Mouse (Mus musculus): ENCODE results near the gene B3gnt8. TPM values are rescaled to one million over a fixed set of nuclear protein-coding genes. Genes with fewer than 3 reads are reported as not detected.

Gene B3gnt8
- polyA plus RNA-seq, 1 experiment from 2014 or later = 0.44 TPM

GRCm38 (mm10) chr7:25617376-25618160 lies 8.9 kb upstream of the B3gnt8 start:
- 82% methylated on average over 10 of the region's 10 CpGs for WGBS
- ATAC-seq = no peak
- Histone ChIP-seq H3K27me3 (replicated peaks; ENCODE audit: control insufficient read depth, insufficient read depth, low read length) (0 out of 2 replicates have a peak, but pooled peaks cover 3% of the 10 kb centered on the region), H3K4me1 (replicated peaks; ENCODE audit: control insufficient read depth, insufficient read depth, low read length) (peaks cover 3% of the 10 kb centered on the region), H3K9me3 (ENCODE audit: control insufficient read depth, low read length) (no peaks in the 10 kb centered on the region), H3K4me3 (replicated peaks; ENCODE audit: low read length) (no peak overlapping the region), H3K4me2 (ENCODE audit: low read length) (no peak overlapping the region), H3K36me3 (ENCODE audit: control insufficient read depth, insufficient read depth) (peaks cover 4% of the 10 kb centered on the region; the same call in 1 of the 2 replicates), H3K27ac (ENCODE audit: low read length) (no peak overlapping the region), H3K9ac (replicated peaks; ENCODE audit: low read depth, low read length) (no peak overlapping the region)

DNA sequence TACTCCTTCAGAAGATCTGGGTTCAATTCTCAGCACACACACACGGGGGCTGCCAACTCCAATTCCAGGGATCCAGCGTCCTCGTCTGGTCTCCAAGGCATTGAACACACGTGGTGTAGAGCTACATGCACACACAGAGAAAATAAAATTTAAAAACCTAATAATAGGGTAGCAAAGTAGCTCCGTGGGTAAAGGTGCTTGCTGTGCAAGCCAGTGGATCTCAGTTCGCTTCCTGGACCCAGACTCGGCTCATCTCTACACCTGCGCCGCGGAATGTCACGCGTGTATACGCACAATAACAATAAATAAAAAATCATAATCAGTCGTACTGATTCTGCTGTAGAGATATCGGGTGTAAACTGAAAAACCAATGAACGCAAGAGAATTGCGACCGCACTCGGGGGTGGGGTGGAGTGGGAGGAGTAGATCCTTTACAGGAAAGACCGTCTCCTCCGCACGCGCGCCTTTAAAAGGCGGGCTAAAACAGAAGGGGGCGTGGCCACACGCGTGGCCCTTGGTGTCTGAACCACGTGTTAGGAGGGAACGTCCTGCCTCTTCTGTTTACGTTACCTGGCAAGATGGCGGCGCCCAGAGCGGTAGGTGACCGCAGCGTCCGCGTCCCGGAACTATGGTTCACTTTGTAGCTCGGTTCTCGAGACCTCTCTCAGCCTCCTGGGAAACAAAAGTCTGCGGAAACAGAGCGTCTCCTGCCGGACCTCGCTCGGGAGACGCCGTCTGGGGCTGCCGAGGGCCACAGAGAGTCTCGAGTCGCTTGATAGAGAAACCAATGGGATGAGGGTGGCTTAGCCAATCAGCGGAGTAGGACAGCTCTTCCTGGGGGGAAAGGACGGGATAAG lies 7.4 kb upstream of the B3gnt8 start, which contains the start of gene Dmac2:
Dmac2 (plus strand) TSS at position 550 of the 857 bp plus-strand sequence.
- under 1% methylated on average over 53 of the region's 53 CpGs for WGBS
- Histone ChIP-seq H3K4me1 (replicated peaks; ENCODE audit: control insufficient read depth, insufficient read depth, low read length) (peaks cover 3% of the 10 kb centered on the region), H3K4me3 (replicated peaks; ENCODE audit: low read length) (peak within 1 kb of the TSS; percentile 68), H3K36me3 (ENCODE audit: control insufficient read depth, insufficient read depth) (peaks cover 4% of the 10 kb centered on the region; the same call in 1 of the 2 replicates), H3K27me3 (replicated peaks; ENCODE audit: control insufficient read depth, insufficient read depth, low read length) (0 out of 2 replicates have a peak, but pooled peaks cover 3% of the 10 kb centered on the region), H3K9me3 (ENCODE audit: control insufficient read depth, low read length) (no peaks in the 10 kb centered on the region), H3K9ac (replicated peaks; ENCODE audit: low read depth, low read length) (peak within 1 kb of the TSS; percentile 51), H3K4me2 (ENCODE audit: low read length) (peak within 1 kb of the TSS; percentile 73), H3K27ac (ENCODE audit: low read length) (no peak within 1 kb of the TSS)
- peak; percentile 97 for ATAC-seq

GRCm38 (mm10) chr7:25619722-25619991 lies 6.8 kb upstream of the B3gnt8 start:
- ATAC-seq = no peak
- H3K4me1 ChIP-seq (replicated peaks; ENCODE audit: control insufficient read depth, insufficient read depth, low read length) = peaks cover 3% of the 10 kb centered on the region
- H3K9me3 ChIP-seq (ENCODE audit: control insufficient read depth, low read length) = no peaks in the 10 kb centered on the region
- H3K4me3 ChIP-seq (replicated peaks; ENCODE audit: low read length) = peak overlapping the region; percentile 68
- WGBS = 15% methylated on average over 5 of the region's 5 CpGs
- H3K9ac ChIP-seq (replicated peaks; ENCODE audit: low read depth, low read length) = peak overlapping the region; percentile 51
- no peak overlapping the region for H3K27ac ChIP-seq (ENCODE audit: low read length)
- 0 out of 2 replicates have a peak, but pooled peaks cover 3% of the 10 kb centered on the region for H3K27me3 ChIP-seq (replicated peaks; ENCODE audit: control insufficient read depth, insufficient read depth, low read length)
- peak overlapping the region; percentile 73 for H3K4me2 ChIP-seq (ENCODE audit: low read length)
- peaks cover 4% of the 10 kb centered on the region; the same call in 1 of the 2 replicates for H3K36me3 ChIP-seq (ENCODE audit: control insufficient read depth, insufficient read depth)

DNA sequence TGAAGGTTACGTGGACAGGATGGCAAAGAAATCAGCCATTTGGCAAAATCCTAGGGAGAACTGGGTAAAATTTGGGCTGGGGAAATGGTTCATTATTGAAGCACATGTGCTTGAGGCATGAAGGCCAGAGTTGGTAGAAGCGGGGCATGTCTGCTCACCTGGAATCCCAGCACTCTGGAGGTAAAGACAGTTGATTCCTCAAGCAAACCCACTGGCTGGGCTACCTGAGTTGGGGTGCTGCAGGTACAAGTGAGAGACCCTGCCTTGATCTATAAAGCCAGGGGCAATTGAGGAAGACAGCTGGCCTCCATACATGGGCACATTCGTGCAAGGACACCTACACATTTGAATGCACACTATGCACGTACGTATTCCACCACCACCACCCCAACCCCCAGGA lies 6.4 kb upstream of the B3gnt8 start:
- WGBS = 90% methylated on average over 5 of the region's 5 CpGs
- Histone ChIP-seq H3K36me3 (ENCODE audit: control insufficient read depth, insufficient read depth) (peaks cover 4% of the 10 kb centered on the region; the same call in 1 of the 2 replicates), H3K4me3 (replicated peaks; ENCODE audit: low read length) (no peak overlapping the region), H3K9ac (replicated peaks; ENCODE audit: low read depth, low read length) (no peak overlapping the region), H3K27me3 (replicated peaks; ENCODE audit: control insufficient read depth, insufficient read depth, low read length) (0 out of 2 replicates have a peak, but pooled peaks cover 3% of the 10 kb centered on the region), H3K27ac (ENCODE audit: low read length) (no peak overlapping the region), H3K4me2 (ENCODE audit: low read length) (peak overlapping the region; percentile 73), H3K9me3 (ENCODE audit: control insufficient read depth, low read length) (no peaks in the 10 kb centered on the region), H3K4me1 (replicated peaks; ENCODE audit: control insufficient read depth, insufficient read depth, low read length) (peaks cover 3% of the 10 kb centered on the region)
- ATAC-seq = no peak

DNA sequence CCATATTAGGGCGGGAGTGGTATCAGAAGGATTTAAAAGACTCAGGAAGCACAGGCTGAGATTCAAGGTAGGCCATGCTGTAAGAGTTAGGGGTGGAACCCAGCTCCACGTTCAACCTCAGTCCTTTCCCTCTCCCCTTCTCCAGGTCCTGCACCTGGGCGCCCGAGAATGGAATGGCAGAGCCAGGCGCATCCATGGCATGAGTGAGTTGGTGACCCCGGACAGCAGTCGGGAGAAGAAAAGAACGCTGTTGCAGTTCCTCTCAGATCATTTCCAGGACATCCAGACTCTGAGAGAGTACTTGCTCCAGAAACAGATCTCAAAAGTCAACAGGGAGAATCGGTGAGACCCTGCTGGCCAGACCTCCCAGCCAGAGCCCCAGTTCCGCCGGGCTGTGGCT lies 5.7 kb upstream of the B3gnt8 start:
- Histone ChIP-seq H3K36me3 (ENCODE audit: control insufficient read depth, insufficient read depth) (peaks cover 4% of the 10 kb centered on the region; the same call in 1 of the 2 replicates), H3K4me1 (replicated peaks; ENCODE audit: control insufficient read depth, insufficient read depth, low read length) (peaks cover 3% of the 10 kb centered on the region), H3K4me3 (replicated peaks; ENCODE audit: low read length) (no peak overlapping the region), H3K9ac (replicated peaks; ENCODE audit: low read depth, low read length) (no peak overlapping the region), H3K4me2 (ENCODE audit: low read length) (no peak overlapping the region), H3K9me3 (ENCODE audit: control insufficient read depth, low read length) (no peaks in the 10 kb centered on the region), H3K27me3 (replicated peaks; ENCODE audit: control insufficient read depth, insufficient read depth, low read length) (0 out of 2 replicates have a peak, but pooled peaks cover 3% of the 10 kb centered on the region), H3K27ac (ENCODE audit: low read length) (no peak overlapping the region)
- no peak for ATAC-seq
- 92% methylated on average over 10 of the region's 11 CpGs for WGBS

- no peak overlapping the region for H3K9ac ChIP-seq (replicated peaks; ENCODE audit: low read depth, low read length)
- no peak overlapping the region for H3K4me3 ChIP-seq (replicated peaks; ENCODE audit: low read length)
- peaks cover 4% of the 10 kb centered on the region; the same call in 1 of the 2 replicates for H3K36me3 ChIP-seq (ENCODE audit: control insufficient read depth, insufficient read depth)
- peaks cover 9% of the 10 kb centered on the region for H3K27me3 ChIP-seq (replicated peaks; ENCODE audit: control insufficient read depth, insufficient read depth, low read length)
- no peak for ATAC-seq
- peaks cover 10% of the 10 kb centered on the region for H3K4me1 ChIP-seq (replicated peaks; ENCODE audit: control insufficient read depth, insufficient read depth, low read length)
- no peaks in the 10 kb centered on the region for H3K9me3 ChIP-seq (ENCODE audit: control insufficient read depth, low read length)
- no peak overlapping the region for H3K4me2 ChIP-seq (ENCODE audit: low read length)
- H3K27ac ChIP-seq (ENCODE audit: low read length) = no peak overlapping the region
- 84% methylated on average over 11 of the region's 11 CpGs for WGBS
Observed at GRCm38 (mm10) chr7:25623857-25624370, 2.5 kb upstream of the B3gnt8 start.

- H3K9ac ChIP-seq (replicated peaks; ENCODE audit: low read depth, low read length) = no peak overlapping the region
- H3K36me3 ChIP-seq (ENCODE audit: control insufficient read depth, insufficient read depth) = peaks cover 7% of the 10 kb centered on the region; the same call in 1 of the 2 replicates
- no peak overlapping the region for H3K4me3 ChIP-seq (replicated peaks; ENCODE audit: low read length)
- 87% methylated on average over 5 of the region's 5 CpGs for whole genome bisulfite sequencing
- H3K4me2 ChIP-seq (ENCODE audit: low read length) = no peak overlapping the region
- no peaks in the 10 kb centered on the region for H3K9me3 ChIP-seq (ENCODE audit: control insufficient read depth, low read length)
- H3K27ac ChIP-seq (ENCODE audit: low read length) = no peak overlapping the region
- H3K27me3 ChIP-seq (replicated peaks; ENCODE audit: control insufficient read depth, insufficient read depth, low read length) = peaks cover 9% of the 10 kb centered on the region
- peaks cover 10% of the 10 kb centered on the region for H3K4me1 ChIP-seq (replicated peaks; ENCODE audit: control insufficient read depth, insufficient read depth, low read length)
- no peak for ATAC-seq
Observed at GRCm38 (mm10) chr7:25624851-25625250, 1.6 kb upstream of the B3gnt8 start.

DNA sequence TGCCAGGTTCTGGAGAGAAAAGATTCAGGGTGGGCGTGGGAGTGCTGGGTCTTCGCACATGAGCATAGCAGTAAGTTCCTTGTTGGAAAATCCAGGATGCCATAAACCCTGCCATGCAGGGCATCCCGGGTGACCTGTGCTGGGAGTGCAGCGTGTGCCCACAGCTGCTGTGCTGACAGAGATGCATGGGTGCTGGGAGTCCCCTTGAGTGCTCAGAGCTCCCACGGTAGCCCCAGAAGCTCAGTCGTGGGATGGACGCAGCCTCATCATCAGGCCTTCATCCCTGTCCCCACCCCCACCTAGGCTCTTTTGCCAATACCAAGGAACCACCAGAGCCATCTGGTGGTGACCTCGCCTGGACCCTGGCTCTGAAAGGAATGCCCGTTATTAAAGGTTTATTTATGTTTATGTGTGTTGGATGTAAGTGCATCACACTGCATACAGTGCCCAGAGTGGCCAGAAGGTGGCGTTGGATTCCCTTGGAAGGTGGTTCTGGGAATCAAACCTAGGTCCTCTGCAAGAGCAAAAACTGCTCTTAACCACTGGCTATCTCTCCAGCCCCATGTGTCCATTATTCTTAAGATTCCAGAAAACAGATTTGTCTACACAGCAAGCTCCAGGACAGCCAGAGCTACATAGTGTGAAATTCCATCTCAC lies 732 bp upstream of the B3gnt8 start:
- Histone ChIP-seq H3K9me3 (ENCODE audit: control insufficient read depth, low read length) (no peaks in the 10 kb centered on the region), H3K4me1 (replicated peaks; ENCODE audit: control insufficient read depth, insufficient read depth, low read length) (peaks cover 10% of the 10 kb centered on the region), H3K4me3 (replicated peaks; ENCODE audit: low read length) (no peak overlapping the region), H3K36me3 (ENCODE audit: control insufficient read depth, insufficient read depth) (peaks cover 14% of the 10 kb centered on the region), H3K4me2 (ENCODE audit: low read length) (no peak overlapping the region), H3K27ac (ENCODE audit: low read length) (no peak overlapping the region), H3K9ac (replicated peaks; ENCODE audit: low read depth, low read length) (no peak overlapping the region), H3K27me3 (replicated peaks; ENCODE audit: control insufficient read depth, insufficient read depth, low read length) (peaks cover 9% of the 10 kb centered on the region)
- 76% methylated on average over 10 of the region's 10 CpGs for WGBS
- no peak for ATAC-seq

All from forebrain, embryonic 16.5 days (tissue).